Mouse (Mus musculus) forebrain, postnatal 0 days (tissue): ENCODE results near the gene Olfm2. TPM values are rescaled to one million over a fixed set of nuclear protein-coding genes. Genes with fewer than 3 reads are reported as not detected.

Source experiments
- ATAC-seq: fragments of 200-750 bp; cut with Nextera tagmentation; 2 replicates; pipeline ENCODE4 v1.8.0; 2017; ENCODE audit warnings: mild to moderate bottlenecking, moderate library complexity
- DNase-seq: peaks from one replicate; pipeline ENCODE4 v3.0.0-alpha.2; 2015
- H3K27ac ChIP-seq: fragments of 300-500 bp; sonication (generic); 2 replicates; pipeline ENCODE4 v1.5.1; 2014; ENCODE audit warnings: low read depth, mild to moderate bottlenecking, antibody characterized with exemption, low read length, moderate library complexity, mixed read lengths
- H3K27me3 ChIP-seq: fragments of 300-500 bp; sonication (generic); 2 replicates; pipeline ENCODE4 v1.6.1; 2014; ENCODE audit warnings: mild to moderate bottlenecking, low read length, mixed read lengths; ENCODE audit not compliant: insufficient read depth
- H3K36me3 ChIP-seq: fragments of 300-500 bp; sonication (generic); 2 replicates; pipeline ENCODE4 v1.6.1; 2014; ENCODE audit warnings: mild to moderate bottlenecking, moderate library complexity; ENCODE audit not compliant: insufficient read depth
- H3K4me1 ChIP-seq: fragments of 300-500 bp; sonication (generic); 2 replicates; pipeline ENCODE4 v1.6.1; 2014; ENCODE audit warnings: antibody characterized with exemption; ENCODE audit not compliant: insufficient read depth
- H3K4me2 ChIP-seq: fragments of 300-500 bp; sonication (generic); 2 replicates; pipeline ENCODE4 v1.6.1; 2014; ENCODE audit warnings: low read depth, mild to moderate bottlenecking, moderate library complexity
- H3K4me3 ChIP-seq: fragments of 300-500 bp; sonication (generic); 2 replicates; pipeline ENCODE4 v1.5.1; 2014; ENCODE audit warnings: low read depth, low read length, mixed read lengths
- H3K9ac ChIP-seq: fragments of 300-500 bp; sonication (generic); 2 replicates; pipeline ENCODE4 v1.6.1; 2014; ENCODE audit warnings: mild to moderate bottlenecking
- H3K9me3 ChIP-seq: fragments of 300-500 bp; sonication (generic); 2 replicates; pipeline ENCODE4 v1.6.1; 2016; ENCODE audit warnings: low read length
- CTCF ChIP-seq: sonication (generic); IDR thresholded peaks from 2 replicates; pipeline ENCODE4 v1.5.1; 2016; ENCODE audit warnings: antibody characterized with exemption, control low read depth, low read depth
- WGBS: fragments of 180-500 bp; shearing (Covaris S2); extraction: QIAGEN DNeasy Blood & Tissue Kit; methylation state at CpG from one replicate; pipeline ENCODE4 v1.1.7; 2014; 5-methylcytosine and 5-hydroxymethylcytosine counted together
- polyA plus RNA-seq: library from polyadenylated mRNA; unstranded; fragments of >200 nt; fragmentation: Nextera tagmentation; extraction: Ambion mirVana; gene quantifications from 2 replicates; pipeline ENCODE4 v1.2.1, GENCODE M21; 2015
- total RNA-seq: library from RNA; depleted of rRNA; stranded (reverse); fragments of >200 nt; gene quantifications from 2 replicates; pipeline ENCODE4 v1.2.3, GENCODE M21; 2014

The Olfm2 gene
- total and polyA plus RNA-seq, 2 experiments from 2014 or later: 249 to 263 TPM

DNA sequence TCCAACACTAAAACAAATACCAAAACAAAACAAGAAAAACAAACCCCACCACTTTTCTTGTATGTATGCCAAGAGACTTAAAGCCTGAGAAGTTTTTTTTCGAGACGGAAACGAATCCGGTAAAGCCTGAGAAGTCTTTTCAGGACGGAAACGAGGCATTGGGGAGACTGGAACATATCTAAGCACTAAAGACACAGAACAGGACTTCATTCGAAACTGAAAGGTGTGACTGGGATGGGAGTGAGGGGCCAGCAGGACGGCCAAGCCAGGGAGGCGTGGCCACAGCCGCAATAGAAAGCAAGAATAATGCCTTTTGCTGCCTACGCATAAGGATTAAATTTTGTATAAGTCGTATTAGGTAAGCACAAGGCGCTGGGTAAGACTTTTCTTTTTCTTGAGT is 102.4 kb downstream of the Olfm2 start:
- TF ChIP-seq CTCF: no peak
- Histone ChIP-seq H3K9me3 (no peaks in the 10 kb centered on the region), H3K27me3 (no peaks in the 10 kb centered on the region), H3K36me3 (peaks cover 23% of the 10 kb centered on the region), H3K9ac (peak overlapping the region; percentile 73), H3K27ac (peak overlapping the region; percentile 90; the same call in 1 of the 2 replicates), H3K4me2 (peak overlapping the region; percentile 78), H3K4me3 (peak overlapping the region; percentile 65), H3K4me1 (peaks cover 21% of the 10 kb centered on the region; the same call in 1 of the 2 replicates)
- WGBS: 9% methylated on average over 13 of the region's 13 CpGs
- no peak for DNase-seq
- ATAC-seq: no peak

DNA sequence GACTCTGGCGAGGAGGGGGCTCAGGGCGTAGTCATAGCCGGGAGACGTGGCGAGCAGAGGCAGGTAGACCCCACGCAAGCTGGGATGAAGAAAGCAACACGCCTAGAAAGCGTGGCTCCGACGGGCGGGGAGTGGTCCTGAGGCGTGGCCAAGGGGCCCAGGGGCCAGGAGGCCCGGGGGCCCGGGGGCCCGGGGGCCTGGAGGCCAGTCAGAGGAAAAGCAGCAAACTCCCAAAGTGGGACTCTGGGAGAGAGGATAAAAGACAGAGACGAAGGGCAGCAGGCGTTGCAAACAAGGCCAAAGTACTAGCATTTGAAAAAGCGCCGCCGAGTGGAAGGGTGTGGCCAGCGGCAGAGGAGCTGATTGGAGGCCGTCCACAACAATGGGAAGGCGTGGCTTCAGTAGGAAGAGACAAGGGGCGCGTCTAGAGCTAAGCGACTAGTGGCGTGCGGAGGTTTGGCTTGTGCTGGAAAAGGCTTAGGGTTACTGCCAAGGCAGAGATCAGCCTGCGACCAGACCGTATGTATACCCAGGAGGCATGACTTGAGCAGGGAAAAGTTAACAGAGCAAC is 103.2 kb downstream of the Olfm2 start:
- Histone ChIP-seq H3K9me3 (no peaks in the 10 kb centered on the region), H3K4me3 (peak overlapping the region; percentile 65), H3K9ac (peak overlapping the region; percentile 73), H3K36me3 (peaks cover 24% of the 10 kb centered on the region), H3K4me1 (peaks cover 21% of the 10 kb centered on the region; the same call in 1 of the 2 replicates), H3K4me2 (peak overlapping the region; percentile 78), H3K27ac (peak overlapping the region; percentile 79), H3K27me3 (no peaks in the 10 kb centered on the region)
- peak; percentile 14 for TF ChIP-seq CTCF
- DNase-seq (peak; percentile 89), ATAC-seq (peak; percentile 78)
- 2% methylated on average over 30 of the region's 30 CpGs for WGBS

DNA sequence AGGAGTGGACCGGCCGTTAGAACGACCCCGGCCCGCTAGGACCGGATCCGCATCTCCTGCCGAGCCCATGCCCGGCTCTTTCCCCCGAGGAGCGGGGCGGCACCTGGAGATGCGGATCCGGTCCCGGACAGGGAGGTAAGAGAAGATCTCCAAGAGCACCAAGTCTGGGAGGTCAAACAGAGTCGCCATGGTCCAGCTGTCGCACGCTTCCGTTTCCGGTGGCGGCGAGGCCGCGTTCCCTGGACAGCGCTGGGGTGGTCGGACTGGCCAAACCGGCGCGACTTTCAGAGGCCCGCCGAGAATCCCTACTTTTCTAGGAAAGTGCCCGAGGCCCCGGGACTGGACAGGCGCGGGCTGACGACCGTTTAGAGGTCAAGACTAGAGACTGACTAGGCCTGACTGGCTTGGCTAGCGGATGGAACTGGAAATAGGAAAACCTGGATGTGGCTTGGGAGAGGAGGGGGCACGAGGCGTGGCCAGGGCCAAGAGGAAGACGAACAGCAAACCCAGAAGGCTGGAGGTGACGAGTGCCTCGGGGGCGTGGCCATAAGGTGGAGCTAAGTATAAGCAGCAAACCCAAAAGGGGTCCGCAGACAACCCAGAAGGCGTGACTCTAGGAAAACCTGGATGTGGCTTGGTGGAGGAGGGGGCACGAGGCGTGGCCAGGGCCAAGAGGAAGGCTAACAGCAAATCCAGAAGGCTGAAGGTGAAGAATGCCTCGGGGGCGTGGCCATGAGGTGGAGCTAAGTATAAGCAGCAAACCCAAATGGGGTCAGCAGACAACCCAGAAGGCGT is 103.9 kb downstream of the Olfm2 start, which contains the start of gene Ubl5:
Gene Ubl5, plus strand, starts transcription at position 778 of the 795 bp plus-strand sequence.
- 2% methylated on average over 51 of the region's 51 CpGs for WGBS
- H3K4me1 ChIP-seq: peaks cover 21% of the 10 kb centered on the region; the same call in 1 of the 2 replicates
- H3K27ac ChIP-seq: peak within 1 kb of the TSS; percentile 79
- H3K27me3 ChIP-seq: no peaks in the 10 kb centered on the region
- H3K9me3 ChIP-seq: no peaks in the 10 kb centered on the region
- H3K9ac ChIP-seq: peak within 1 kb of the TSS; percentile 73
- TF ChIP-seq CTCF: no peak
- peak; percentile 93 for DNase-seq
- H3K4me2 ChIP-seq: peak within 1 kb of the TSS; percentile 78
- peaks cover 20% of the 10 kb centered on the region for H3K36me3 ChIP-seq
- peak; percentile 89 for ATAC-seq
- peak within 1 kb of the TSS; percentile 65 for H3K4me3 ChIP-seq

DNA sequence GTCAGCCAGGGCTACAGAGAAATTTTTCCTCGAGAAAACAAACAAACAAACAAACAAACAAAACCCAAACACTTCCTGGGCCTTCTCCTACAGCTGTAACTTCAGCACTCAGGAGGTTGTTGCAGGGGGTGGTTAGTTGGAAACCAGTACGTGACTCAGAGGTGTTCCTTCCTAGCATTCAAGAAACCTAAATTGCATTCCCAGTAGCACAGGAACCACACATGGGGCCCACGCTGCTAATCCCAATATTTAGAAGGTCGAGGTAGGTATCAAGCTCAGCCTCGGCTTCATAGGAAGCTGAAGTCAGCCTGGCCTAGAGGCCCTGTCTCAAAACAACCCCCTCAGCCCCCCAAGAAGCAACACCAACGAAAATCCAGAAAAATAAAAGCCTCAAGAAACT is 104.6 kb downstream of the Olfm2 start:
- ATAC-seq (no peak), DNase-seq (no peak)
- Histone ChIP-seq H3K27ac (no peak overlapping the region), H3K9ac (peak overlapping the region; percentile 73), H3K4me3 (peak overlapping the region; percentile 65), H3K4me1 (peaks cover 21% of the 10 kb centered on the region; the same call in 1 of the 2 replicates), H3K27me3 (no peaks in the 10 kb centered on the region), H3K4me2 (peak overlapping the region; percentile 78), H3K9me3 (no peaks in the 10 kb centered on the region), H3K36me3 (peaks cover 21% of the 10 kb centered on the region)
- no peak for TF ChIP-seq CTCF
- WGBS: 29% methylated on average over 6 of the region's 6 CpGs

DNA sequence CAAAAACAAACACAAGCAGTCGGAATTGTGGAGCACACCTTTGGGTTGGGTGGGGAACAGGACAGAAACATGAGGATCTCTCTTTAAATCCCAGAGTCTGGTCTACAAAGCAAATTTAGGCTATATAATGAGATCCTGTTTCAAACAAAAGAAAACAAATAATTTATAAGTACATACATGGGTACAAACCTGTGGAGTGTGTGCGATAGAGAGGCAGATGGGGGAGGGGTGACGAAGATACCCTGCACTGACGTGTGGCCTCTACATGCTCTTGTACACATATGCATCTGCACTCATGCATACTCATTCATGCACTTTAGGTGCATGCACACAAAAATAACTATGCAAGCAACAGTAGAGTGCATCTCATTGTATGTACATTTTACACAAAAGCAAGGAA is 106.7 kb downstream of the Olfm2 start:
- TF ChIP-seq CTCF: no peak
- Histone ChIP-seq H3K36me3 (peaks cover 19% of the 10 kb centered on the region), H3K9ac (no peak overlapping the region), H3K4me3 (no peak overlapping the region), H3K27me3 (no peaks in the 10 kb centered on the region), H3K9me3 (no peaks in the 10 kb centered on the region), H3K4me1 (peaks cover 13% of the 10 kb centered on the region; the same call in 1 of the 2 replicates), H3K4me2 (no peak overlapping the region), H3K27ac (no peak overlapping the region)
- whole genome bisulfite sequencing: 93% methylated on average over 4 of the region's 4 CpGs
- no peak for DNase-seq
- ATAC-seq: no peak

DNA sequence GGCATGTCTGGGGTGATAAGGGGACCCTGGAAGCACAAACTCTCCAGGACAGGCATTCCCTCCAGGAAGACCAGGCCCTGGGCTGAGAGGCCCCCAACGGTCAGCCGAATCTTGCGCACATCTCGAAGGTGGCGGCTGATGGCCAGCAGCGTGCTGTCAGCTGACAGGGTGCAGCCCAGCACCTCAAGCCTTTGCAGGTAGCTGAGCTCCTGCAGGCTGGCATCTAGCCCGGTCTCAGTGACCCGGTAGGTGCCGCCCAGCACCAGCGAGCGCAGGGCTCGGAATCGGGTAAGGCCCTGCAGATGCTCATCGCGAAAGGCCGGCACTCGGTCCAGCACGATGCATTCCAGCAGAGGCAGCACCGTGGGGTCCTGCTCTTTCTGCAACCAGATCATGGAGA is 107.6 kb downstream of the Olfm2 start:
- 95% methylated on average over 19 of the region's 19 CpGs for WGBS
- no peak overlapping the region for H3K27ac ChIP-seq

DNA sequence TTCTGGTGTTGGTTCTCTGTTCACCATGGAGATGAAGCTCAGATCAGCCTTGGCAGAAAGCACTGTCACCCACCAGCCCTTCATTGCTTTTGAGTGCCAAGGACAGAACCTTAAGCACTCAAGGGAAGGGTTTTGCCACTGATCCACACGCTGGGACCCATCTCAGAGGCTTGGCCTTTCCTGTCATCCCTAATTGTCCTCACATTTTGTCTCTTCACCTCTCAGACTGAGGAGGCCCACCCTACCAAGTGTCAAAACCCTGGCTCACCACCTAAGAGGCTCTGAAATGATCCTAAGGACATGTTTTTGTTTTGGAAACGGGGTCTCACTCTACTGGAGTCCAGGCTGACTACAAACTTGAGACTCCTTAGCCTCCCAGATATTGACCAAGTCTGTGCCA is 109.4 kb downstream of the Olfm2 start:
- Histone ChIP-seq H3K4me3 (no peak overlapping the region), H3K4me2 (no peak overlapping the region), H3K27me3 (no peaks in the 10 kb centered on the region), H3K9ac (no peak overlapping the region), H3K27ac (no peak overlapping the region), H3K9me3 (no peaks in the 10 kb centered on the region), H3K4me1 (peaks cover 8% of the 10 kb centered on the region; the same call in 1 of the 2 replicates), H3K36me3 (peaks cover 19% of the 10 kb centered on the region)
- WGBS: 79% methylated on average over 2 of the region's 2 CpGs
- no peak for TF ChIP-seq CTCF
- ATAC-seq (no peak), DNase-seq (no peak)

More for the DNA sequence above, 107.6 kb downstream of the Olfm2 start:
- no peak for TF ChIP-seq CTCF
- no peak for DNase-seq
- peaks cover 19% of the 10 kb centered on the region for H3K36me3 ChIP-seq
- H3K4me3 ChIP-seq: no peak overlapping the region
- ATAC-seq: no peak
- H3K4me2 ChIP-seq: no peak overlapping the region
- no peak overlapping the region for H3K9ac ChIP-seq
- no peaks in the 10 kb centered on the region for H3K9me3 ChIP-seq
- H3K27me3 ChIP-seq: no peaks in the 10 kb centered on the region
- peaks cover 12% of the 10 kb centered on the region; the same call in 1 of the 2 replicates for H3K4me1 ChIP-seq
